Mouse (Mus musculus) liver, postnatal 0 days (tissue): ENCODE measurements around the gene Ip6k2.

Experiments used
- CTCF ChIP-seq: sonication (generic); IDR thresholded peaks from 2 replicates; pipeline ENCODE4 v1.5.1; 2016; ENCODE audit warnings: antibody characterized with exemption, low read depth
- EP300 ChIP-seq: IDR thresholded peaks from 2 replicates; pipeline ENCODE4 v1.6.1; 2016; ENCODE audit warnings: antibody characterized with exemption, low read depth, mild to moderate bottlenecking

DNA sequence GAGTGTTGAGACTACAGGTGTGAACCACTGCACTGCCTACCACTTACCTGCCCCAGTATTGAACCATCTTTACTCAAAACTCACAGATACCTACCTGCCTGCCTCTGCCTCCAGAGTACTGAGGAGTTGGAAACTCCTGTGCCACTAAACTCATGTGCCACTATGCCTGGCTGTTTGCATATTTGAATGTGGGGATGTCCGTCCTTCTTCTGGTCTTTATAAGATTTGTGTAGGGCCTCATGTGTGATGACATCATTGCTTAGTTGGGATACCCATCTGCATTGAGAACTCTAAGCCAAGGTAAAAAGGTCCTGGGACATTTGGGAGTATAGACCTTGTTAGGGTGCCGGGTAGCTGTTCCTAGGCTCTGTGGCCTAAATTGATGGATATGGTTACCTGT is 3.5 kb downstream of the Ip6k2 start:
- TF ChIP-seq CTCF = no peak
- no peak for TF ChIP-seq EP300
